Mouse (Mus musculus) cerebellum, adult 18-20 months (tissue): Measurements from ENCODE around the gene Fxyd5.
A peak's percentile ranks its signal among the peaks of the same experiment; 100 is the strongest.

Source experiments
- DNase-seq, 2 experiments: peaks; one replicate each; pipeline ENCODE4 v3.0.0; 2021

Gene Fxyd5

DNA sequence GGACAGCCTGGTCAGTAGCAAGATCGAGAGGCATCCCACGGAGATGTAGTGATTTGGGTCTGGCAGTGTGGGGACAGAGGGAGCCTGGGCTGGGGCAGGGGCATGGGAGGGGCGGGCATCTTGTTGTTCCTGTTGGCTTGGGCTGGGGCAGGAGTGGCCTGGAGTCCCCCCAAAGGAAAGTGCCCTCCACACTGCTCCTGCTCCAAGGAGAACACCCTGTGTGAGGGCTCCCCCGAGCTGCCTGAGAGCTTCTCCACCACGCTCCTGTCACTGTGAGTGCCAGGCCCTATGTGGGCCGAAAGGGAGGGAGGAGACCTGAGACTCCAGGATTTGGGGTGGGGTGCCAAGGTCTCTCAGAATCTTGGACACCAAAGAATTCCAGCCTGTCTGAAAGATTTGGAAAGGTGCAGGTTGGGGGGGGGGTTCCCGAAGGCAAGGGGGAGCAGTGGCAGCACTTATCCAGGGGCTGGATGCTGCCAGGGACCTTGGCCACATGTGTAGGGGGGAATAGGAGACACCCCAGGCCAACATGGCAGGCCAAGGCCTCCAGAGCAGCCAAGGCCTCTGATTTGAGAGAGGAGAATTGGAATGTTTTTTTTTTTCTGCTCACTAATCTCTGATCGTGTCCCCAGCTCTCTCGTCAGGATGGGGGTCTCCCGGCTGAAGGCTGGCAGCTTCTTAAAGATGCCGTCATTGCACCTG, 17.8 kb upstream of the Fxyd5 start:
- no peak for DNase-seq

GRCm38 (mm10) chr7:31059108-31059507, 16.8 kb upstream of the Fxyd5 start, which contains the start of gene Lgi4:
TSS of gene Lgi4 (plus strand) at chr7:31059342.
- DNase-seq, result peak; percentile 72 to 87

GRCm38 (mm10) chr7:31058211-31058610, 15.9 kb upstream of the Fxyd5 start:
- no peak for DNase-seq

GRCm38 (mm10) chr7:31057730-31058129, 15.4 kb upstream of the Fxyd5 start:
- no peak for DNase-seq

DNA sequence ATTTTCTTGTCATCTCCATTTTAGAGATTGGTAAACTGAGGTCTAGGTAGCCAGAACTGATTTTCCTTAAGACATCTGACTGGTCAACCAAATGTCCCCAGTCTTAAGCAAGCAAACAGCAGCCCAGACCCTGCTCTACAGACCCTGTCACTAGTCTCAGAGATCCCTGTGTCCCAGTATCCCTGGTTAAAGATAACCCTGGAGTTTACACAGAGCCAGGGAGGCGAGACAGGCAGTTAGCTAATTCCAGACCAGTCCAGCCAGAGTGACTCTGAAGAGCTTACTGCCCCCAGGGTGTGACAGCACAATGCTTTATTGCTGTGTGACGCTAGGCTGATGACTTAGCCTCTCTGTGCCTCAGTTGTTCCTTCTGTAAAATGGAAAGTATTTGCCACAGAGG, 14.8 kb upstream of the Fxyd5 start, which contains the start of gene Fxyd1:
TSS of gene Fxyd1 (minus strand) at position 129 of the 400 bp plus-strand sequence.
- no peak for DNase-seq

DNA sequence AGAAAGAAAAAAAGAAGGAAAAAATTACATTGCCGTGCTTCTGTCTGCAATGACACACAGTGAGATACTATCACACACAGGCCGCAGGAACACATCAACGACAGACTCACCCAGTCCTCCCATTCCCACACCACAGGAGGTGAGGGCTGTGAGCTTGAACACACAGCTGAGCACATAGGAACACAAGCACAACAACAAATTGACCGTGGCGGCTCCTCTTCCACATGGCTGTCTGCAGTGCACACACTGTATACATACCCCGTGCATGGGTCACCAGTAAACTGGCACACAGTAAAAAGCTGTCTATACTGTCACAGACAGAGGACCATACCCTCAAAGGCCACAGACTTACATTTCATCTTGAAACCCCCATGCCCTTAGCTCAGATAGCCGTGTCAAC, 14.2 kb upstream of the Fxyd5 start:
- no peak for DNase-seq

- no peak for DNase-seq
Observed at GRCm38 (mm10) chr7:31055883-31056282, 13.6 kb upstream of the Fxyd5 start.

DNA sequence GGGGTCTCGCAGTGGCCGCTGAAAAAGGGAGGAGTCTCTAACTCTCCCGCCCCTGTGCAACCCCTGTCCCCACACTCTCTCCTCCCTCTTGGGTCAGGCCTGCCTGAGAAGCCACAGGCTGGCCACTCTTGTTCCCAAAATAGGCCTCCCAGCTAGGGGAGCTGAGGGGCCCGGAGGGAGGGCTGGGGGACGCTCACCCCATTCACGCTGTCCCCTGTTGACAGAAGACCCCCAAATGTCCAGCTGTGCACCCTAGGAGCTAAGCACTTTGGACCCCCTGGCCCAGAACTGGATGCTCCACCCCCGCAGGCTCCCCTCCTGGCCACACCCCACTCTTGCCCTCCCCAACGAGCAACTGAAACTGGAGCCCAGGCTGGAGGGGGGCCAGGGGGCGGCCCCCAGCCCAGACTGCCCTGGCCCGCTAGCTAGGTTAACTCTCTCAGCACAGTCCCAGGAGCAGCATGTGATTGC, 13.1 kb upstream of the Fxyd5 start:
- no peak for DNase-seq

DNA sequence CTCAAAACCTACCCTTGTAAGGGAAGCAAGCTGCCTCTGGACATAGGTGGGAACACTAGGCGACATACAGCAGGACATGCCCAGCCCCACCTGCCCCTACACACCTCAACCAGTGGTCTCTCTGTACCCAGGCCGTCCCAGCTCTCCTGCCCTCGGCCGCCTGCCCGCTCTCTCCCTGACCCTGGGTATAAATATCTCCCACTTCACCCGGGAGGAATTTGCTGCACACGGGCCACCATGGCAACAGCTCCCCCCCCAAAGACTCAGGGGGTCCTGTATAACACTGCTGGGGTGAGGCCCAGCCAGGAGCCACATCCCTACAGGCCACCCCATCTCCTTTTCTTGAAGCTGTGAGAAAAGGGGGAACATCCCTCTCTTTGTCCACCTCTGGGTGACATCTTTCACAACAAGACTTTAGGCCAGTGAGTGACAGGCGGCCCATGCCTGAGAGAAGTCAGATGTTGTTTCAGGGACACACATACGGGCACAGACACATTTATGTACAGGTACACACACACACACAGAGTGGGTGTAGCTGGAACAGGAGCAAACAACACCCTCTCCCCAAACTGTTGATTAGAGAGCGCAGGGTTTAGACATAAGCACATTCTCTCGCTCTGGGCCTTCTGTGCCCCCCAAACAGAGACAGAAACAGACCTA, 12.5 kb upstream of the Fxyd5 start:
- DNase-seq, result no peak

GRCm38 (mm10) chr7:31053882-31054447, 11.7 kb upstream of the Fxyd5 start:
- no peak for DNase-seq

DNA sequence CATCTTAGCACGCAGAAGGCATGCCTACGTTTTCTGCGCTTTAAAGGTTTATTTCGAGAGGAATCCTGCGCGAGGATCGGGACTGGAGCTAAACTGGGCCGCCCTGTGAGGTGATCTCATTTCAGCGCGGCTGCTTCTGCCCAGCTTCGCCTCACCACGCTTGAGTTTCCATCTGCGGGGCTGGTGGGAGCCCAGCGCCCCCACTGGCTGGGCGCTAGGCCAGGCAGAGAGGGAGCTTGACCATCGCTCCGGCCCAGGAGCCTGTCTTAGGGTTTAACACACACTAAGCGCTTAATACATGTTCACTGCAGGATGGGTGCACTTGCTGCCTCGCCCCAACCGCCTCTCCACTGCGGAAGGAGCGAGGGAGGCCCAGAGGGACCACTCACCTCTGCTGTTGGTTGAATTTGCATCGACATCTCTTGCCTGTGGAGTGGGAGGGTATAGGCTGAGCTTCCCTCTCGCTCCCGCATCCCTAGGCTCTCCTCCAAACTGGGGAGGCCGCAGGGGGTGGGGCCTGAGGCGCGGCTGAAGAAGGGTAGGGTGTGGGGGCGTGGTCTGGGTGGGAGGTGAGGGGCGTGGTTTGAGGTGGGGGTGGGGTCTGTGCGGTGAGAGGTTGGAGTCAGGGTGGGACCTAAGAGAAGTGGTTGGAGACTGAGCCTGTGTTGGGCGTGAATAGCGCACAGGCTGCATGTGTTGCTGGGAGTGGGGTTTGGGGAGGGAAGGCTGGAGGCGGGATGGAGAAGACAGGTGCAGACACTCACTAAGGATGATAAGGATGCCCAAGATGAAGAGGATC, 10.6 kb upstream of the Fxyd5 start:
- peak; percentile 87 for DNase-seq

- no peak for DNase-seq
Observed at GRCm38 (mm10) chr7:31052251-31052635, 10.0 kb upstream of the Fxyd5 start.

GRCm38 (mm10) chr7:31051321-31052021, 9.2 kb upstream of the Fxyd5 start, which contains the start of gene Fxyd7:
TSS of gene Fxyd7 (minus strand) at chr7:31051467.
- peak; percentile 51 to 54 for DNase-seq

DNA sequence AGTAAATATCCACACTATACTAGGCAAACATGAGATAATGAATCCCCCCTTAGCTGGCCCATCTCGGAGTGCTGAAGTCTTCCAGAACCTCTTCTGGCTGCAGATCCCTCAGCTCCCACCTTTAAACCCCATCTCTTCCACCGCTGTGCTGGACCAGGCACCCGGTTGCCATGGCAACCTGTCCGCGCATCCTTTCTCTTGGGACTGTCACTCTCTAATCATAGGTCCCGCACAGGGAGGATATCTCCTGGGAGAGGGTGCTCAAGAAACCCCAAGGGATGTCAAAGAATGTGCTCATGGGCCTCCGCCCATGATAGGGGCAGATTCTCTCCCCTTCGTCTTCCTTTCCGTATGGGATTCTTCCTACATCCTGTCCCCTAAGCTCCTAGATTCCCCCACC, 8.6 kb upstream of the Fxyd5 start:
- peak; percentile 48 to 69 for DNase-seq

DNA sequence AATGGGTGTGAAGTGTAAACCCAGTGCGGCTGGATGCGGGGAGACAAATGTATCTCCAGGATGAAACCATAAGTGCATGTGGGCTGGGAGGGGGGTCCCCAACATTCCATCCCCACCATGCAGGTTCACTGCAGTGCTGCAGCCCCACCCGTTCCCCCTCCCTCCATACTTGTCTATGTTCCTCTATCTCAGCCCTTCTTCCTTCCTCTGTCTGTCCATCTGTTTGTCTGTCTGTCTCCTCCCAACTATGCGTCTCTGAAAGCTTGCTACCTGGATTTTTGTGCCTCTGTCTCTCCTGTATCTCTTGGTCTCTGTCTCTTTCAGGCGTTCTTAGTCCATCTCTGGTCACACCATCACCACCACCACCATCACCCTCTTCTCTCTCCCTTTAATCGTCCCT, 8.2 kb upstream of the Fxyd5 start:
- no peak for DNase-seq

DNA sequence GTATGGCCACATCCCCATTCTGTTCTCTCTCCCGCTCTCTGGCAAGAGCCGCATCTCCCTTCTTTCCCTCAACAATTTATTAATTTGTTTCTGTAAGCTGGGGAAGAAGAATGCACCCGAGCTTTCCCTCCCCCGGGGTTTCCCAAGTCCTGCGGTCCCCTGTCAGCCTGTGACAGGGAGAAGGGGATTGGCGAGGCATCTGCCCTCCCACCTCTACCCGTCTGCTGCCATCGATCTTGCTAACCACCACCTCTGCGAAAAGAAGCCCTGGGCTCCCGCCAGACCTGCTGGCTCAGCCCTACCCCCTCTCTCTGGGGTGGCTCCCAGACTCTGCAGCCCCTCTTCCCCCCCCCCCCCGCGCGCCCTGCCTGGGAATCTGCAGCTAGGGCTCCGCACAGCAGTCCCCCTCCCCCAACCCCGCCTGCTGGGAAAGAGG, 7.6 kb upstream of the Fxyd5 start:
- no peak for DNase-seq

DNA sequence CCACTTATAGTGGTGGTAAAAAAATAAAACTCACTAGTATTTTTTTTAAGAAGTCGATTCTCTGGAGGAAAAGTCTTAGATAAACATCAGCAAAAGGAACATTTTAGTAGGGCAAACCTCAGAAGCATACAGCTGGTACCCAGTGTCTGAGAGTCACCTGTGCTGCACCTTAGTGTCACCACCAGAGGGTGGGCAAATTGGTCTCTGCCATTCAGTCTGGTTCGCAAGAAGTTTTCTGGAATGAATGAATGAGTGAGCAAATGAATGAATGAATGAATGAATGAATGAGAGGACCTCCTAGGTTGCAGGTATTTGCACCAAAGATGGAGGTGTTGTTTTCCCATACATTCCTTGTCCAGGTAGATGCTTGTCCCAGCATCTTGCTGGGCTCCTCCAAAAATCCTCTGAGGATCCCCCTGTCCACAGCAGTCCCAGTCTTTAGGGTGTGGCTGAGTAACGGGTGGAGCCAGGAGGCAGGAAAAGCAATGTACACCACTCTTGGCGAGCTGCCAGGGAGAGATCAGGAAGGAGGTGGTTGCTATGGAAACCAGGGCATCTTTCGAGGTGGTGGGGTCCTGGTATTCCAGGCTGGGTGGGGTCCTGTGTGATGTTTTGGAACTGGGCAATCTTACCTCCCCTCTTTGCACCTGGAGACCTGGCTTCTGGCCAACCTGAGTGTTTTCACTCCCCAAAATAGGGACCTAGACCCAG, 7.0 kb upstream of the Fxyd5 start:
- peak; percentile 67 to 78 for DNase-seq

GRCm38 (mm10) chr7:31041662-31042315, 492 bp downstream of the Fxyd5 start:
- DNase-seq, result no peak

DNA sequence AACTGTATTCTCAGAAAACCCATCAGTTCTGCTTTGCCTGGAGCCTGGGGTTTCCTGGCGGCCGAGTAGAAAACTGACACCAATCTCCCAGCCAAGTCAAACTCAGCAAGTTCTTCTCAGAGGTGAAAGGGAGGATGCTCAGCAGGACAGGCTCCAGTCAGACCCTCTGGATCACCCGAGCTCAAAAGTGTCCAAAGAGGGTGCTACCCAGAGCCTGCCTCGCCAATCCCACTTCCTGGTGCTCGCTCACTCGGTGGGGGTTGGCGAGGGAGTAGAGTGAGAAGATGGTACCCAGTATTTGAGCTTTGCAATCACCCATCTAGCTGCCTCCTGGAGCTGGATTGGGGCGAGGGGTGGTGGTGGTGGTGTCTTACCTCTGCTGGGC, 1.3 kb downstream of the Fxyd5 start:
- no peak for DNase-seq

DNA sequence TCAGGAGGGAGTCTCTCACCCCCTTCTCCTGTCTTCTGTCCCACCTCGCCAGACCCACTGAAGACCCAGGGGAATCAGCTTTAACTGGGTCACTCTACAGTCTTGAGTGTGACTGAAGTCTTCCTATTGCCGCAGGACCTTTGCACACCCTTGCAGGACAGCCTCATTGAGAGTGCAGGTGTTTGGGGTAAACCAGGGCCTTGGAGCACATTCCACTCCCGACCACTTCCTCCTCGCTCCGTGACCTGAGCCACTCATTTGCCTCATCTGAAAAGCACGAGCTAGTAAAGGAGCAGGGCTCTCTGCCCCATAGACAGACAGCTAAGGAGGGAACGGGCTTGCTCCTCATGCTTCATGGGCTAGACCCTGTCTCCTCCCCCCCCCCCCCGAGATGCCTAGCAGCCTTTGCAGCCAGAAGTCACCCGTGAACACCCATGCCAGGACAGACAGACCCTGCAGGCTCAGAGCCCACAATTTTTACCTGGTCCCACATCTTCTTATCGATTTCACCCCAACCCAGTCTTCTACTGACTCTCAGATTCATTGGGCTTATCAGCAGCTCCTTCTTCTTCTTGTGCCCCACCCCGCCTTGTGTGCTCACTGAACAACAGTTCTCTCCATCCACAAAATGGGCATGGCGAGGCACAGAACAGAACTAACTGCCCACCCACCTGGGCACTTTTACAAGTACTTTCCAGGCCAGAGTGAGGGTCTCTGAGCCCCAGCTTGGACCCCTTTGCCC, 1.8 kb downstream of the Fxyd5 start:
- no peak for DNase-seq

- DNase-seq, result no peak
Observed at GRCm38 (mm10) chr7:31039011-31039410, 3.3 kb downstream of the Fxyd5 start.
